Mouse (Mus musculus): ENCODE data around the gene Rbm33.

The Rbm33 gene

GRCm38 (mm10) chr5:28463656-28464055 lies 146.7 kb downstream of the Rbm33 start:
- ChIA-PET POLR2A (interaction anchor here in 2 of 4 experiments (1.2 to 2.0 kb wide), 3 partner anchors 9 to 1013 kb away, joined by 3 to 5 read pairs (median 4); no protein-coding TSS in a partner anchor), CTCF (no interaction called here)

DNA sequence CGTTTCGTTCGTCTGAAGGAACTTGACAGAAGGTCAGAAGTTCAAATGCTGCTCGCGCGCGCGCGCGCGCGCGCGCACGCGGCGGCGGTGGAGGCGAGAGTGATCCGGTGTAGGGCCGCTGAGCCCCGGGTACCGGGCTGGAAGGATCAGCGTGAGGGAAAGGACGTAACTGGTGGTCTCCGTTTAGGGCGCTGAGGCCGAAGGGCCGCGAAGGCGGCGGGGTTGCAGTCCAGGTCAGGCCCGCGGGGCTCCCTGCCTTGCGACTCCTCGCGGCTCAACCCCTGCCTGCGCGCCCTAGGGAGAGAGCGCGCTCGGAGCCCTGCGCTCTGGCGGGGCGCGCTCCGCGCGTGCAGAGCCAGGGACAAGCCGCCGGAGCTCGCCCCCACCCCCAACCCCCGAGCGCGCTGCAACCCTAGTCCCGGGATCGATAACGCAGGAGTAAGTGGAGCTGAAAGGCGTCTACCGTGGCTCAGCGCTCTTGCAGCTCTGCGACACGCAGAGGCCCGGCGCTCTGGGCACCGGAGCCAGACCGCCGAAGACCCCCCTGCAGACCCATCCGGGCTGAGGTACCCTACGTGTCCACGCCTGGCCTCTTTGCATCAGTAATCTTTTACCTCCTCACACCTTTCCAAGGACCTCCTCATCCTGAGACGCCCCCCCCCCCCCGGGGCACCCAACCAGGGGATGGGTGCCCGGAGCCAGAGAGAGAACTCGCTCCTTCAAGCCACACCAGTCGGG lies 147.6 kb downstream of the Rbm33 start:
- CTCF ChIA-PET, result interaction anchor here in 2 of 4 experiments (0.5 to 1.3 kb wide), 3 partner anchors 12 to 846 kb away, joined by 4 to 9 read pairs (median 5); no protein-coding TSS in a partner anchor
- POLR2A ChIA-PET, result interaction anchor here (0.6 to 2.0 kb wide), 8 partner anchors 8 to 604 kb away, joined by 3 to 5 read pairs (median 4); no protein-coding TSS in a partner anchor

DNA sequence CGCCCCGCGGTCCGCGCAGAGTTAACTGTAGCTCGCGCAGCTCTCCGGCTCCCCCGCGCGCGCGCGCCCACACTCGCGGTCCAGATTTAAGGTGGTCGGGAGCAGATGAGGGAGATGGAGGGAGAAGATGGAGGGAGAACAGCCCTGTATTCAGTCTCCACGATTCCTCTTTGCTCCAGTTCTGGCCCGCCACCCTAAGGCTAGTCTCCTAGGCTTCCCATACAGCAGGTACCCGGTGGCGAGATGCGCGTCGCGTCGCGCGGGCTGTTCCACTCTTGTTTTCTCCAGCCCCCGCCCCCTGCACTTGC lies 148.1 kb downstream of the Rbm33 start:
- POLR2A ChIA-PET, result interaction anchor here in 3 of 4 experiments (0.6 to 1.5 kb wide), 7 partner anchors 9 to 604 kb away, joined by 3 to 4 read pairs (median 3); no protein-coding TSS in a partner anchor
- CTCF ChIA-PET, result interaction anchor here in 2 of 4 experiments (0.5 to 1.3 kb wide), 3 partner anchors 12 to 845 kb away, joined by 4 to 9 read pairs (median 5); no protein-coding TSS in a partner anchor

DNA sequence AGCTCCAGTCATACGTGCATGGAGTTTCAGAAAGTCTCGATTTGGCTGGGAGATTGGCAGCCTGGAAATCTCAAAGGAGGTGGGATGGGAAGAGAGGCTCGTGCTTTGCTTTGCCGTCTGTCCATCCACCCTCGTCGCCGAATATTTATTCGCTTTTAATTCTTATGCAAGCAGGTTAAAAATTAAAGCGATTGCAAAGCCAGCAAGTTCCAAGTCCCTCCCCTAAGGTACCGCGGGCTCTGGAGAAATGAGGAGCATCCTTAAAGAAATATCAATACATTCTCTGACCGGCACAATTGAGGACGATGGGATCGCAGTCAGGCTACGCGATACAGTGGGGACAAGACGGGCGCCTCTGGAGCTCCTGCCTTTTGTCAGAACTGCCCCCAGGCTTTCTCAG lies 148.6 kb downstream of the Rbm33 start:
- ChIA-PET CTCF (interaction anchor here in 1 of 4 experiments (1.0 to 1.3 kb wide), 2 partner anchors 13 to 14 kb away, joined by 4 to 5 read pairs; no protein-coding TSS in a partner anchor), POLR2A (interaction anchor here in 1 of 4 experiments (0.6 to 1.5 kb wide), 5 partner anchors 9 to 799 kb away, joined by 3 to 4 read pairs (median 3); no protein-coding TSS in a partner anchor)

DNA sequence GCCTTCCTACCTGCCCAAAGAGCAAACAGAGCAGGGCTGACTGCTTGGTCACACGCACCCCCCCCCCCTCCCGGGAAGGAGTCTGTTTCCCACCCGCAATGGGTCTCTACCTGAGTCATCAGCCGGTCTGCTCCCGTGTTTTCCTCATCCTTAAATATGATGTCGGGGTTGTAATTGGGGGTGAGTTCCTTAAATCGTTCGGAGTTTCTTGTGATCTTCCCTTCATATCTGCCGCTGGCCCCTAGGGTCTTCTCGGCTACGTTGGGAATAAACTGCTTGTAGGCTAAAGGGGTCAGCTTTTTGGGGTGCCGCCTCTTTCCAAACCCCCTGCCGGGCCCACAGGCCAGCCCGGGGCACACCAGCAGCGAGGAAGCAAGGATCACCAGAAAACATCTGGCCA lies 149.4 kb downstream of the Rbm33 start:
- ChIA-PET POLR2A (interaction anchor here in 1 of 4 experiments (0.7 to 1.3 kb wide), 2 partner anchors 13 to 799 kb away, joined by 3 read pairs; no protein-coding TSS in a partner anchor), CTCF (no interaction called here)

DNA sequence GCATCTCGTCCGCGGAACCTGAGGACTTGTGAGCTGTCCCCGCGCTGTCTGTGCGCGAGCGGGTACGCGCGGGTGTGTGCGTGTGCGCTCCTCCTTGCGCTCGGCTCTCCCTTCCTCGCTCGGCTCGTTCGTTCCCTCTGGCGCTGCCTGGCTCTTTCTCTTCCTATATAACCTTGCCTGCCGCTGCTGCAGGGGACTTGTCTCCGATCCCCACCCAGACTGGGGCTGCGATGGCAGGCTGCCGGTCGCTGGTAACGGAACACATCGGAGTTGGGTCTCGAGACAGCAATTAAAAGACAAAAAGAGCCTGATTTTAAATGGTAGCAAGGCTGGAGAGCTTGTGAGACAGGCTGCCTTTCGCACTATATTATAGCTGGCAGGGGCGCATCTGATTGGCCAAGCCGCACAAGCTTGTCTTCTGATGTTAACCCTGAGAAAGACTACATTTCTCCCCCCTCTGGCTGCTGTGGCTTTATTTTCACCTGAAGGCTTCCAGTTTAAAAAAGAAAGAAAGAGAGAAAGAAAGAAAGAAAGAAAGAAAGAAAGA lies 149.9 kb downstream of the Rbm33 start, which contains the start of gene Shh:
TSS of gene Shh (minus strand) at position 497 of the 547 bp plus-strand sequence.
- POLR2A ChIA-PET, result interaction anchor here in 1 of 4 experiments (0.6 to 0.9 kb wide), 2 partner anchors 130 to 873 kb away, joined by 3 to 5 read pairs; no protein-coding TSS in a partner anchor
- CTCF ChIA-PET, result interaction anchor here in 1 of 4 experiments (0.7 kb wide), 2 partner anchors 154 to 951 kb away, joined by 11 to 14 read pairs; no protein-coding TSS in a partner anchor
